Mouse (Mus musculus): ENCODE results near the gene Sgca.

- TF ChIP-seq CTCF (IDR thresholded peaks at IDR 0.05; ENCODE audit: borderline replicate concordance, extremely low read depth, insufficient read depth, insufficient read length) (no peak), POLR2A (IDR thresholded peaks at IDR 0.05; ENCODE audit: borderline replicate concordance, extremely low read depth, insufficient read depth, insufficient read length, poor library complexity, severe bottlenecking) (no peak)
Observed at GRCm38 (mm10) chr11:94941121-94941520, 35.0 kb downstream of the Sgca start.

All from brain, embryonic 14.5 days (tissue).